Mouse (Mus musculus) spleen, embryonic (tissue): ENCODE measurements at regions not wholly inside any gene's neighbourhood (a gene's known extent, or its start where the extent isn't known, plus 50 kb on each side); places are given as distances from the start of the nearest gene placed in this dataset.

Experiments used
- CTCF ChIA-PET: fragments of 350-600 bp; sonication (Branson Sonifier 250); formaldehyde crosslinking; loops from one replicate; lab custom pipeline; 2022; lab: Charles Lee

- CTCF ChIA-PET: no interaction called here
These were observed 80.9 kb upstream of the Nudt7 start for GRCm38 (mm10) chr8:114052426-114052825.

GRCm38 (mm10) chr8:114063566-114063965 lies 69.8 kb upstream of the Nudt7 start:
- CTCF ChIA-PET: no interaction called here

- CTCF ChIA-PET: no interaction called here
These were observed 61.0 kb upstream of the Nudt7 start for GRCm38 (mm10) chr8:114072330-114072729.

GRCm38 (mm10) chr8:114074122-114074521 lies 59.2 kb upstream of the Nudt7 start:
- CTCF ChIA-PET: no interaction called here

GRCm38 (mm10) chr8:114076701-114077100 lies 56.7 kb upstream of the Nudt7 start:
- CTCF ChIA-PET: no interaction called here

GRCm38 (mm10) chr8:114081049-114081756 lies 52.2 kb upstream of the Nudt7 start:
- CTCF ChIA-PET: no interaction called here

- CTCF ChIA-PET: no interaction called here
These were observed 51.6 kb upstream of the Nudt7 start for GRCm38 (mm10) chr8:114081757-114082059.
